Mouse (Mus musculus): ENCODE measurements around the gene Pax6. TPM values are rescaled to one million over a fixed set of nuclear protein-coding genes. Genes with fewer than 3 reads are reported as not detected.

The Pax6 gene
- polyA plus RNA-seq, 1 experiment from 2014 or later = 0.38 TPM

DNA sequence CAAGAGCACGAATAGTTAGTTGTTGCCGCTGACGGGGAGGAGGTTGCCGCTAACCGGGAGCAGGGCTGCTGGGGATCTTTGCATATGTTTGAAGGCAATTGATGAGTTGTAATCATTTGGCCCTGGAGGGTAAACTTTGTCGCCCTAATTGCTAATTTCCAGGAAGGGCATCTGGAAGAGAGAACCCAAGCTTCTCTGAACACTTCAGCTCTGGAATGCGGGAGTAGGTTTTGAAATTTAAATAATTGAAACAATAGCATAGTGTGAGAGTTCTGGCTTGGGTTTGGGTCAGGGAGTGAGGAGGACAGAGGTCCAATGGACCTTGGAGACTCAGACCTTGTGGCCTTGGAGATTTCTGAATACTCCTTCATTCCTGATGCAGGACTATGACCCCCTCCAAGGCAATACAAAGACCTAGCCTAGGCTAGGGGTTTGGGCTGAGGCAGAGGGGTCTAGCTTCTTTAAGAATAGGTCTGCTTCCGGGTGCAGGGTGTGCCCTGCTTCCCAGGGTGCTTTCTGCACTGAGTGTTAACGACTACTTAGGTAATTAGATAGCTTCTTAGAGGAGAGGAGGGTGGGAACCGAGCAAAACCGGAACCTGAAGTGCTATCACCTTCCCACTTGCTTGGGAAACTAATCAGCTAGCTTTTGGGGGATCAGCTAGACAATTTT is 8.9 kb downstream of the Pax6 start:
- H3K27ac ChIP-seq = no peak overlapping the region
- no peak overlapping the region for H3K4me2 ChIP-seq (ENCODE audit: low read length)
- DNase-seq (ENCODE audit: low spot score) (peak; percentile 5), ATAC-seq (replicated peaks; ENCODE audit: low FRiP score, low read depth) (no peak)
- H3K9ac ChIP-seq (ENCODE audit: low read depth, low read length) = no peak overlapping the region
- 2% methylated on average over 11 of the region's 11 CpGs for WGBS
- no peak for TF ChIP-seq CTCF (IDR thresholded peaks at IDR 0.05; ENCODE audit: low read depth)
- H3K9me3 ChIP-seq (replicated peaks; ENCODE audit: low read length) = no peaks in the 10 kb centered on the region
- no peaks in the 10 kb centered on the region for H3K36me3 ChIP-seq (ENCODE audit: insufficient read depth, low read length)
- peaks cover 10% of the 10 kb centered on the region; the same call in 1 of the 2 replicates for H3K4me1 ChIP-seq (replicated peaks; ENCODE audit: insufficient read depth, low read length)
- H3K27me3 ChIP-seq (ENCODE audit: insufficient read depth, low read length) = peaks cover 93% of the 10 kb centered on the region
- no peak overlapping the region for H3K4me3 ChIP-seq (replicated peaks; ENCODE audit: low read depth, low read length)

DNA sequence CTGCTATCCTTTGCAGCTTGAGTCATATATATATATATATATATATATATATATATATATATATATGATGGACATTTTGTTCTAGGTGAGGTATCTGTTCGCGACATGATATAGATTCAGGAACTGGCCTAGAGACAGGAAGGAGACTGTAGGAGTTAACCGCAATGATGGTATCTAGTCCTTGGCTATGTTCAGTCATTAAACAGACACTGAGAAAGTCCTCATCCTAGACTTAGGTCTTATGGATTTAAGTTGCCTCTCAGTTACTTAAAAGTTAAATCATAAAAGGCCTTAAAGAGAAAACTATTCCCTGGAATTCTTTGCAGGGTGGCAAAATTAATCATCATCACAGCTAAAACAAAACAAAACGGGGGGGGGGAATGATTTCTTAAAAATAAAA is 9.6 kb downstream of the Pax6 start:
- H3K27ac ChIP-seq = no peak overlapping the region
- no peak for TF ChIP-seq CTCF (IDR thresholded peaks at IDR 0.05; ENCODE audit: low read depth)
- WGBS = 5% methylated on average over 4 of the region's 4 CpGs
- no peaks in the 10 kb centered on the region for H3K36me3 ChIP-seq (ENCODE audit: insufficient read depth, low read length)
- no peak overlapping the region for H3K4me2 ChIP-seq (ENCODE audit: low read length)
- H3K4me3 ChIP-seq (replicated peaks; ENCODE audit: low read depth, low read length) = no peak overlapping the region
- no peaks in the 10 kb centered on the region for H3K9me3 ChIP-seq (replicated peaks; ENCODE audit: low read length)
- DNase-seq (ENCODE audit: low spot score) = no peak
- no peak for ATAC-seq (replicated peaks; ENCODE audit: low FRiP score, low read depth)
- no peak overlapping the region for H3K9ac ChIP-seq (ENCODE audit: low read depth, low read length)
- H3K4me1 ChIP-seq (replicated peaks; ENCODE audit: insufficient read depth, low read length) = peaks cover 10% of the 10 kb centered on the region; the same call in 1 of the 2 replicates
- H3K27me3 ChIP-seq (ENCODE audit: insufficient read depth, low read length) = peaks cover 93% of the 10 kb centered on the region

DNA sequence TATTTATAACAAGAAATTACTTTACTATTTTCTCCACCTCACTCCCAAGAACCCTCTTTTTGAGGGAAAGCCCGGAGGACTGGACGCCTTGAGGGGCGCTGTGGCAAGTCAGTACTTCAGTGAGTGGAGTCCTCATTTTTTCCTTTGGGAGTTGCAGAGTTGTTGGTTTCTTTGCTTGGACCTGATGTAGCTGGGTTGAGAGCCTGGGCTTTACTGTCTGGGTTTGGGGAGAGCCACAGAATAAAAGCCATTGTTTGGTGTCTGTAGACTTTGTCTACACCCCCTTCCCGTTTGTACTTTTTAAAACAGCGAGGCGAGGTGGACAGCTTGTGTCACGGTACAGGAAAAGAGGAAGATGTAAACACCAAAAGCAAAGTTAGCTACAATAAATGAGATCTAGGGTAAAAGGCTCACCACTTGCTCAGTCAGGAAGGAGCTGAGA is 10.2 kb downstream of the Pax6 start:
- Histone ChIP-seq H3K4me2 (ENCODE audit: low read length) (no peak overlapping the region), H3K27me3 (ENCODE audit: insufficient read depth, low read length) (peaks cover 92% of the 10 kb centered on the region), H3K9ac (ENCODE audit: low read depth, low read length) (no peak overlapping the region), H3K27ac (no peak overlapping the region), H3K36me3 (ENCODE audit: insufficient read depth, low read length) (no peaks in the 10 kb centered on the region), H3K4me1 (replicated peaks; ENCODE audit: insufficient read depth, low read length) (peaks cover 10% of the 10 kb centered on the region; the same call in 1 of the 2 replicates), H3K9me3 (replicated peaks; ENCODE audit: low read length) (no peaks in the 10 kb centered on the region), H3K4me3 (replicated peaks; ENCODE audit: low read depth, low read length) (no peak overlapping the region)
- DNase-seq (ENCODE audit: low spot score) (no peak), ATAC-seq (replicated peaks; ENCODE audit: low FRiP score, low read depth) (no peak)
- no peak for TF ChIP-seq CTCF (IDR thresholded peaks at IDR 0.05; ENCODE audit: low read depth)
- 3% methylated on average over 7 of the region's 7 CpGs for WGBS

DNA sequence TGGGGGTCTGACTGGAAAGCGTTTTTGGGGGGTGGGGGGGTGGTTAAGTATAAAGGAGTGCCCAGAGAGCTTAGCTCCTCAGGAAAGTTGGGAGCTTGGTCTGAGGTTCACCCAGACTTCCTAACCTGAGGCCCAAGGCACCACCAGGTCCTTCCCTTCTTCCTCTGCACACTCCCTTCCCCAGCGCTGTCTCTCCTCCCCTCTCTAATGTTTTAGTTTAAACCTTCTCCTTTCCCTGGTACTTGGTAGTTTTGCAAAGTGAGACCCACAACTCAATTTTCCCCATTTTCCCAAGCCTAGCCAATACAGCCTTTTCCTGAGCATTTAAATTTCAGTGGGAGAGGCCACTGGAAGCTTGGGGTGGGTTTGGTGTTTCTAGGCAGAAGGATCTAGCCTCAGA is 10.6 kb downstream of the Pax6 start:
- peaks cover 10% of the 10 kb centered on the region; the same call in 1 of the 2 replicates for H3K4me1 ChIP-seq (replicated peaks; ENCODE audit: insufficient read depth, low read length)
- no peak overlapping the region for H3K4me2 ChIP-seq (ENCODE audit: low read length)
- ATAC-seq (replicated peaks; ENCODE audit: low FRiP score, low read depth) (no peak), DNase-seq (ENCODE audit: low spot score) (no peak)
- WGBS = 7% methylated on average over 2 of the region's 2 CpGs
- H3K36me3 ChIP-seq (ENCODE audit: insufficient read depth, low read length) = no peaks in the 10 kb centered on the region
- no peaks in the 10 kb centered on the region for H3K9me3 ChIP-seq (replicated peaks; ENCODE audit: low read length)
- H3K27me3 ChIP-seq (ENCODE audit: insufficient read depth, low read length) = peaks cover 91% of the 10 kb centered on the region
- no peak for TF ChIP-seq CTCF (IDR thresholded peaks at IDR 0.05; ENCODE audit: low read depth)
- no peak overlapping the region for H3K4me3 ChIP-seq (replicated peaks; ENCODE audit: low read depth, low read length)
- no peak overlapping the region for H3K9ac ChIP-seq (ENCODE audit: low read depth, low read length)
- H3K27ac ChIP-seq = no peak overlapping the region

DNA sequence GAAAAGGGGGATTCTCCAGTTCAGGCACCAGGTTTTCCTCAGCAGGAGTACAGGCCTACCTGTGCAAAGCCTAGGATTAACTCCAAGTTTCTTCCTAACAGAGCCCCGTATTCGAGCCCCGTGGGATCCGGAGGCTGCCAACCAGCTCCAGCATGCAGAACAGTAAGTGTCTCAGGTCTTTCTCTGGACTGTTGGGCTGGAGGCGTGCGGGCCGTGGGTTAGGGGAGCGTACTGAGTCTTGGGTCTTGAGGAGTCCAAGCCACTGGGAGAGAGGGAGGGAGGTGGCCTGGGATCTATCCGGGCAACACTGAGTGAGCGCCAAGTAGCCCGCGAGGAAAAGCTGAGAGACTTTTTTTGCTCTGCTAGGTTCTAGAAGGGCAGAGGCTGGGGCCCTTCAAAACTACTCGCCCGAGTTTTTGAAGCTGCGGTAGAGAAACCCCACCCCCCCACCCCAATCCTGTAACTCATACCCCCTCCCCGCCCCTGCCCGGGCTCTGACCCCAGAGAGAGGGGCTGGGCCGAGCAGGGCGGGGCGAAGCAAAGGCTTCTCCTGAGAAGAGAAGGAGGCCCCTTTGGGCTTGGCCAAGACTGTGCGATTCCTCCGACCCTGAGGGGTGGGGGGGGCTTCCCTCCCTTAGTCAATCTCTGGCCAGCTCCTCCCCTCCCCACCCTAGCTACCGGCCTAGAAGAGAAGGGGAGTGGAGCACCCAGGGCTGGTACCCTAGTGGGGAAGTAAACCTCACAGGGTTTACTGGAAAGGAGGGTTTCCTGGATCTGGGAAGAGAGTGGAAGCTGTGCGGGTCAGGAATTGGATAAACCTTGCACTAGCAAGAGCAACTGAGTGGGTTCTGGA is 11.7 kb downstream of the Pax6 start:
- ATAC-seq (replicated peaks; ENCODE audit: low FRiP score, low read depth) (peak; percentile 45; the same call in 1 of the 2 replicates), DNase-seq (ENCODE audit: low spot score) (no peak)
- Histone ChIP-seq H3K36me3 (ENCODE audit: insufficient read depth, low read length) (no peaks in the 10 kb centered on the region), H3K4me2 (ENCODE audit: low read length) (no peak overlapping the region), H3K4me3 (replicated peaks; ENCODE audit: low read depth, low read length) (no peak overlapping the region), H3K9ac (ENCODE audit: low read depth, low read length) (no peak overlapping the region), H3K9me3 (replicated peaks; ENCODE audit: low read length) (no peaks in the 10 kb centered on the region), H3K27ac (no peak overlapping the region), H3K27me3 (ENCODE audit: insufficient read depth, low read length) (peaks cover 91% of the 10 kb centered on the region), H3K4me1 (replicated peaks; ENCODE audit: insufficient read depth, low read length) (0 out of 2 replicates have a peak, but pooled peaks cover 4% of the 10 kb centered on the region)
- TF ChIP-seq CTCF (IDR thresholded peaks at IDR 0.05; ENCODE audit: low read depth) = no peak
- WGBS = 4% methylated on average over 24 of the region's 24 CpGs

DNA sequence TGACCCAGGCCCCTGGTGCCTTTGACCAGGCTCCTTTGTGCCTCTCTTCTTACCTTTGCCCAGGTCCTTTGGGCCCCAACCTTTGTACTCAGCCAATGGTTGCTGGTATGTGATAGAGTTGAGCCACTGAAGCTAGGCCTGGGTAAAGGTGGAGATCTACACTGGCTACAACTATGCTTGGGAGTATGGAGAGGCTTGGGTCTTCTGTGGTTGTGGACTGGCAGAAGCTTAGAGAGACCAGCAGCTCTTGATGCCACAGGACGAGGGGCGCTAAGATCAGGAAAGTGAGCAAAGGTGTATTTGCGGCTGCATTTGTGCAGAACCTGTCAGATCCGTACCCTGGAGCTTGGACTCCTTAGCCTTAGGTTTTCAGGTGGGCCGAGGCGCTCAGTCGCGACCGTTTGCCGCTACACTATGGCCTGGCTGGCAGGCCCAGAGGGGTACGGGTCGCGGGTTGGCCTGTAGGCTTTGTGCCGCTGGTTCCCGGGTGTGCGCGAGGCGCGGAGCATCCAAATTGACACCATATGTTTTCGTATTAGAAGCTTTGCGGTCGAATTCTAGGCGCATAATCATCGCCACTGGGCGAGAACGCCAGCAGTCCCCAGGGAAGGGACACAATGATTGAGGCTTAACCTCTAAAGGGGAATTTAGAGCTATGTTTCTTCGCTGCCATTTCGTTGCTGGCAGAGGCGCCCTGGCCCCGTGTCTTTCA is 12.5 kb downstream of the Pax6 start:
- Histone ChIP-seq H3K9ac (ENCODE audit: low read depth, low read length) (no peak overlapping the region), H3K27ac (no peak overlapping the region), H3K27me3 (ENCODE audit: insufficient read depth, low read length) (peaks cover 94% of the 10 kb centered on the region), H3K36me3 (ENCODE audit: insufficient read depth, low read length) (no peaks in the 10 kb centered on the region), H3K4me1 (replicated peaks; ENCODE audit: insufficient read depth, low read length) (0 out of 2 replicates have a peak, but pooled peaks cover 4% of the 10 kb centered on the region), H3K9me3 (replicated peaks; ENCODE audit: low read length) (no peaks in the 10 kb centered on the region), H3K4me2 (ENCODE audit: low read length) (no peak overlapping the region), H3K4me3 (replicated peaks; ENCODE audit: low read depth, low read length) (no peak overlapping the region)
- WGBS = 2% methylated on average over 30 of the region's 30 CpGs
- ATAC-seq (replicated peaks; ENCODE audit: low FRiP score, low read depth) (no peak), DNase-seq (ENCODE audit: low spot score) (no peak)
- no peak for TF ChIP-seq CTCF (IDR thresholded peaks at IDR 0.05; ENCODE audit: low read depth)

Measured in kidney, postnatal 0 days (tissue).